Mouse (Mus musculus) liver, embryonic 16.5 days (tissue): ENCODE measurements at regions not wholly inside any gene's neighbourhood (a gene's known extent, or its start where the extent isn't known, plus 50 kb on each side); places are given as distances from the start of the nearest gene placed in this dataset.

Source experiments
- ATAC-seq: fragments of 200-750 bp; cut with Nextera tagmentation; 2 replicates; pipeline ENCODE4 v1.8.0; 2017; ENCODE audit warnings: low read depth, mild to moderate bottlenecking, moderate number of reproducible peaks, moderate library complexity
- H3K27ac ChIP-seq: fragments of 300-500 bp; sonication (generic); 2 replicates; pipeline ENCODE4 v1.5.1; 2014; ENCODE audit warnings: mild to moderate bottlenecking, low read length
- H3K27me3 ChIP-seq: fragments of 300-500 bp; sonication (generic); 2 replicates; pipeline ENCODE4 v1.6.1; 2014; ENCODE audit warnings: low read depth, low read length, mixed read lengths; ENCODE audit not compliant: control insufficient read depth, insufficient read depth
- H3K36me3 ChIP-seq: fragments of 300-500 bp; sonication (generic); 2 replicates; pipeline ENCODE4 v1.6.1; 2014; ENCODE audit warnings: mild to moderate bottlenecking; ENCODE audit not compliant: control insufficient read depth, insufficient read depth
- H3K4me1 ChIP-seq: fragments of 300-500 bp; sonication (generic); 2 replicates; pipeline ENCODE4 v1.6.1; 2014; ENCODE audit warnings: low read depth, low read length, mixed read lengths; ENCODE audit not compliant: control insufficient read depth
- H3K4me2 ChIP-seq: fragments of 300-500 bp; sonication (generic); 2 replicates; pipeline ENCODE4 v1.6.1; 2014; ENCODE audit warnings: low read depth, low read length, mixed read lengths
- H3K4me3 ChIP-seq: fragments of 300-500 bp; sonication (generic); 2 replicates; pipeline ENCODE4 v1.5.1; 2014; ENCODE audit warnings: low read depth, mild to moderate bottlenecking, low read length
- H3K9ac ChIP-seq: fragments of 300-500 bp; sonication (generic); 2 replicates; pipeline ENCODE4 v1.6.1; 2014; ENCODE audit warnings: low read depth, low read length
- H3K9me3 ChIP-seq: fragments of 300-500 bp; sonication (generic); replicated peaks from 2 replicates; pipeline ENCODE4 v1.6.1; 2016; ENCODE audit warnings: low read length; ENCODE audit not compliant: control insufficient read depth
- WGBS: fragments of 180-500 bp; shearing (Covaris S2); extraction: QIAGEN DNeasy Blood & Tissue Kit; methylation state at CpG from one replicate; pipeline ENCODE4 v1.1.7; 2014; ENCODE audit not compliant: insufficient replicate concordance; 5-methylcytosine and 5-hydroxymethylcytosine counted together

GRCm38 (mm10) chr3:57228400-57228799 lies 73.4 kb downstream of the Tm4sf1 start:
- ATAC-seq: no peak
- no peaks in the 10 kb centered on the region for H3K9me3 ChIP-seq
- H3K4me1 ChIP-seq: no peaks in the 10 kb centered on the region
- H3K4me3 ChIP-seq: no peak overlapping the region
- no peak overlapping the region for H3K4me2 ChIP-seq
- no peak overlapping the region for H3K9ac ChIP-seq
- no peaks in the 10 kb centered on the region for H3K36me3 ChIP-seq
- no peak overlapping the region for H3K27ac ChIP-seq
- 72% methylated on average over 2 of the region's 2 CpGs for WGBS
- no peaks in the 10 kb centered on the region for H3K27me3 ChIP-seq

DNA sequence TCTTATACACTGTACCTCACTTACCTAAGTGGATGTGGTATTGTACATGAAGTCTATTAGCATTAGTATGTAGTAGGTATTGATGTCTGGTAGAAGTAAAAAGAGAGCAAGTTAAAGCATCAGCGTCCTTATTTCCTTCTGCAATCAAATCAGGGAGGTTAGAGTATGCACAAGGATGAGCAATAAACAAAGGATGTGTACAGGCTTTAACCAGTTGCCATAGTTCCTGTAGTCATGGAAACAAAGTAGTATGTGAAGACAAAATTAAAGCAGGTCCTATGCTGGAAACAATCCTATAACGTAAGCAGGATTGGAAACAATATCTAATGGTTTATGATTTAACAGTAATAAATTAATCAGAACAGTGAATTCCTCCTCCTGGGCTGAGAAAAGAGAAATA lies 78.0 kb downstream of the Tm4sf1 start:
- Histone ChIP-seq H3K4me1 (no peaks in the 10 kb centered on the region), H3K27ac (no peak overlapping the region), H3K36me3 (no peaks in the 10 kb centered on the region), H3K4me3 (no peak overlapping the region), H3K9me3 (no peaks in the 10 kb centered on the region), H3K9ac (no peak overlapping the region), H3K4me2 (no peak overlapping the region), H3K27me3 (no peaks in the 10 kb centered on the region)
- WGBS: 56% methylated on average over 2 of the region's 2 CpGs
- ATAC-seq: no peak

GRCm38 (mm10) chr3:57222318-57222914 lies 79.4 kb downstream of the Tm4sf1 start:
- no peaks in the 10 kb centered on the region for H3K36me3 ChIP-seq
- no peaks in the 10 kb centered on the region for H3K27me3 ChIP-seq
- H3K9me3 ChIP-seq: no peaks in the 10 kb centered on the region
- H3K9ac ChIP-seq: no peak overlapping the region
- H3K27ac ChIP-seq: no peak overlapping the region
- ATAC-seq: no peak
- no peak overlapping the region for H3K4me2 ChIP-seq
- no peak overlapping the region for H3K4me3 ChIP-seq
- no peaks in the 10 kb centered on the region for H3K4me1 ChIP-seq
- 52% methylated on average over 3 of the region's 3 CpGs for WGBS

- no peak overlapping the region for H3K4me2 ChIP-seq
- no peaks in the 10 kb centered on the region for H3K27me3 ChIP-seq
- no peaks in the 10 kb centered on the region for H3K4me1 ChIP-seq
- H3K4me3 ChIP-seq: no peak overlapping the region
- H3K27ac ChIP-seq: no peak overlapping the region
- no peaks in the 10 kb centered on the region for H3K9me3 ChIP-seq
- WGBS: 42% methylated on average over 3 of the region's 3 CpGs
- no peak for ATAC-seq
- no peaks in the 10 kb centered on the region for H3K36me3 ChIP-seq
- no peak overlapping the region for H3K9ac ChIP-seq
These were observed 83.4 kb downstream of the Tm4sf1 start for GRCm38 (mm10) chr3:57218431-57218830.

DNA sequence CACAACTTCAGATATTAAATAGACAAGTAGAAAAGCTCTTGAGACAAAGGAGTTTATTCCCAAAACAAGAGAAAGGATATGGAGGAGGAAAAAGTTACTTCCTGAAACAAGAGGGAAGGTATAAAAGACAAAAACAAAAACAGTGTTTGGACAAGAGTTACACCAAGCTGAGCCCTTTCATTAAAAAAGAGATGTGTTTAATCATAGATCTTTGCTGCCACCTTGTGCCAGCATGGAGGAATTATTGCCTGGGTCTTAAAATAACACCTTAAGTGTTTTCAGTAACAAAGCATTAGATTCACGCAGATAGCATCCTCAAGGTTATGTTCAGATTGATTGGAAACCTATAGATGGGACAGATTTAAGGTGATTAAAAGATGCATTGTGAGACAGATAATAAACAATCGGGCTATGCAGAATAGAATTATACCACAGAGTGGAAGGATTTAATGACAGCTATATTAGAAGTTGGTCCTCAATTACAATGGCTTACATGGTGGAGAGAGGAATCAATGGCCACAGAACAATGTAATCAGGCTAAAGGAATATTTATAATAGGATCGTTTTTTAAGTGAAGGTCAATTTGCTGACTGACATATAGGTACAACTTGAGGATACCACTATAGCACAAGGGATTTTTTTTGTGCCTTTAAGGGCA lies 97.6 kb downstream of the Tm4sf1 start:
- no peak overlapping the region for H3K9ac ChIP-seq
- H3K4me1 ChIP-seq: no peaks in the 10 kb centered on the region
- H3K27me3 ChIP-seq: no peaks in the 10 kb centered on the region
- H3K4me3 ChIP-seq: no peak overlapping the region
- H3K27ac ChIP-seq: no peak overlapping the region
- WGBS: 20% methylated on average over 3 of the region's 3 CpGs
- no peak overlapping the region for H3K4me2 ChIP-seq
- H3K9me3 ChIP-seq: no peaks in the 10 kb centered on the region
- H3K36me3 ChIP-seq: no peaks in the 10 kb centered on the region
- no peak for ATAC-seq

DNA sequence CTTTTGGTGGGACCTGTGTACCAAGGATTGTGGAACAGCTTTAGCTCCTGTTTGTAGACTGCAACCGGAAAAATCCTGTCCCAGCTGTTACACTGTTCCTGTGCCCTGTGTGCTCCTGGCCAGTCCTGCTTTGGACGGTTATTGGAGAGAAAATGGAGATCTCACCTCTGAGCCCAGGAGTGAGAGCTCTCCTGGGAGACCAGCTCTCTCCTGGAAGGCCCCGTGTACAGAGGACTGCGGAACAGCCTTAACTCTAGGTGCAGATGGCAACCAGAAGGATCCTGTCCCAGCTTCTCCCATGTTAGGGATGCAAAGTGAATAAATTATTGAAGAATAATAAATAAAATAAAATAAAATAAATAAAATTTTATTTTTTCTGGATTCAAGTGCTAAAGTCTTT lies 98.4 kb downstream of the Tm4sf1 start:
- Histone ChIP-seq H3K9me3 (no peaks in the 10 kb centered on the region), H3K27me3 (no peaks in the 10 kb centered on the region), H3K36me3 (no peaks in the 10 kb centered on the region), H3K27ac (no peak overlapping the region), H3K4me1 (no peaks in the 10 kb centered on the region), H3K4me2 (no peak overlapping the region), H3K9ac (no peak overlapping the region), H3K4me3 (no peak overlapping the region)
- no peak for ATAC-seq
- 60% methylated on average over 4 of the region's 4 CpGs for WGBS

DNA sequence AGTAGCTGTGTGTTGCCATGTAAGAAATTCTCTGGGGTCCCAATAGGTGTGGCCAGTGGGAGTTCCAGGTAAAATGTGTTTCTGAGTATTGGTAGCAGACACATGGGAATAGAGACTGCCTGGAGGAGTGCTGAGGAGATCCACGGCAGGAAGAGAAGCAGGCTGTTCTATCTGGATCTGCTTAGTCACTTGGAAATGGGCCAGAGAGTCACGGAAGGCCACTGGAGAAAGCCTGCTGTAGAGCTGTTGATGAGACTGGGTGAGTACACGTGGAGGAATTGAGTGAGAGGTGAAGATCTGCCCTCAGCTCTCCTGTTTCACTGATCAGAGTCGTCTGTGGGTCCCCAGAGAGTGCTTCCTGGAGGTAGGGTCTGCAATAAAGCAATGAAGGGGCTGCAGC lies 120.2 kb downstream of the Tm4sf1 start:
- no peak for ATAC-seq
- Histone ChIP-seq H3K9ac (no peak overlapping the region), H3K36me3 (no peaks in the 10 kb centered on the region), H3K27me3 (no peaks in the 10 kb centered on the region), H3K4me2 (no peak overlapping the region), H3K4me3 (no peak overlapping the region), H3K27ac (no peak overlapping the region), H3K9me3 (no peaks in the 10 kb centered on the region), H3K4me1 (no peaks in the 10 kb centered on the region)
- 40% methylated on average over 4 of the region's 4 CpGs for WGBS

- Histone ChIP-seq H3K9ac (no peak overlapping the region), H3K4me1 (no peaks in the 10 kb centered on the region), H3K27ac (no peak overlapping the region), H3K36me3 (no peaks in the 10 kb centered on the region), H3K27me3 (no peaks in the 10 kb centered on the region), H3K9me3 (no peaks in the 10 kb centered on the region), H3K4me2 (no peak overlapping the region), H3K4me3 (no peak overlapping the region)
- no peak for ATAC-seq
- 47% methylated on average over 4 of the region's 4 CpGs for WGBS
These were observed 148.4 kb downstream of the Tm4sf1 start for GRCm38 (mm10) chr3:57153177-57153948.

GRCm38 (mm10) chr3:57149156-57149555 lies 152.6 kb downstream of the Tm4sf1 start:
- no peak for ATAC-seq
- Histone ChIP-seq H3K4me1 (no peaks in the 10 kb centered on the region), H3K9me3 (no peaks in the 10 kb centered on the region), H3K9ac (no peak overlapping the region), H3K4me3 (no peak overlapping the region), H3K27me3 (no peaks in the 10 kb centered on the region), H3K36me3 (no peaks in the 10 kb centered on the region), H3K4me2 (no peak overlapping the region), H3K27ac (no peak overlapping the region)
- 48% methylated on average over 3 of the region's 3 CpGs for WGBS
